Mouse (Mus musculus) liver, adult 2 months (tissue): Measurements from ENCODE around the gene Fam166a.

Experiments used
- CTCF ChIP-seq: fragments of 200-500 bp; IDR thresholded peaks from 2 replicates; pipeline ENCODE4 v1.5.1; 2011; ENCODE audit warnings: low read depth, low read length, control low read depth
- POLR2A ChIP-seq: fragments of 200-500 bp; IDR thresholded peaks from 2 replicates; pipeline ENCODE4 v1.6.1; 2011; ENCODE audit warnings: low read length, control low read depth; ENCODE audit not compliant: insufficient read depth; ENCODE audit errors: extremely low read depth

- no peak for TF ChIP-seq POLR2A
- TF ChIP-seq CTCF = no peak
These were observed 21.4 kb upstream of the Fam166a start for GRCm38 (mm10) chr2:25197191-25197590.
